Mouse (Mus musculus): ENCODE data around the gene Tnfrsf1a.
"Not testable (repeated sequence)": the region's sequence is repeated elsewhere in the genome, so short reads cannot be mapped to it uniquely, and the experiment has no call there.

The Tnfrsf1a gene

GRCm38 (mm10) chr6:125348721-125349574 is at the start of gene Tnfrsf1a:
TSS of gene Tnfrsf1a (plus strand) at chr6:125349362.
- DNase-seq (ENCODE audit: low spot score), result peak; percentile 71

- DNase-seq (ENCODE audit: low spot score), result no peak
Observed at GRCm38 (mm10) chr6:125300982-125301381, 48.2 kb upstream of the Tnfrsf1a start.

- DNase-seq (ENCODE audit: low spot score), result no peak
Observed at GRCm38 (mm10) chr6:125302231-125302982, 46.8 kb upstream of the Tnfrsf1a start.

- no peak for DNase-seq (ENCODE audit: low spot score)
Observed at GRCm38 (mm10) chr6:125303242-125303641, 45.9 kb upstream of the Tnfrsf1a start.

DNA sequence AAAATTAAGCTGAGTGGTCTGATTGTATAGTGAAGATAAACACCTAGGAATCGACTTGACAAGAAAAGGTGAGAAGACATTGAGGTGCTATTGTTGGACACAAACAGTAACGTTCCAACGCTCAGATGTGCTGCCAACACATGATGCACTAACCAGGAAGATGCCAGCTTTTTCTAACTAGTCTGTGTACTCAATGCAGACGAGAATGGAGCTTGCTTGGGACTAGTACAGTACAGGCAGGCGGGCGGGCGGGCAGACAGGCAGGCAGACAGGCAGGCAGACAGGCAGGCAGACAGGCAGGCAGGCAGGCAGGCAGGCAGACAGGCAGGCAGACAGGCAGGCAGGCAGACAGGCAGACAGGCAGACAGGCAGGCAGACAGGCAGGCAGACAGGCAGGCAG is 44.8 kb upstream of the Tnfrsf1a start:
- DNase-seq (ENCODE audit: low spot score), result not testable (repeated sequence)

DNA sequence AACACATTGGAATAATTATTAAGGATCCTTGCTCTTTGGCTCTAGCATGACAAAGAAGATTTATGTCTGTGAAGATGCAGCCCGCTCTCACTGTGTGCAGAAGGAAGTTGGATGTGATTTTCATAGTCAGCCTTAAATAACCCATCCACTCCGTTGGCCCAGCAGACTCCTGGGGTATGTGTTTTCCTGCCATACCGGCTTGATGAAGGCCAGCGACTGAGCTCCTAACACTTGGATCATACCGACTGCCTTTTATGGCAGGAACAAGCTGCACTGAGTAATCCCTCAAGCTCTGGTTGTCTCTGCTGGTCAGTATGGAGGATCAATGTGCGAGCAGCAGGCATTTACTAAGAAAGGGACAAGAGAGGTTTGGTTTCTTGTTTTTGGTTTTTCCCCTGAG is 43.7 kb upstream of the Tnfrsf1a start:
- no peak for DNase-seq (ENCODE audit: low spot score)

DNA sequence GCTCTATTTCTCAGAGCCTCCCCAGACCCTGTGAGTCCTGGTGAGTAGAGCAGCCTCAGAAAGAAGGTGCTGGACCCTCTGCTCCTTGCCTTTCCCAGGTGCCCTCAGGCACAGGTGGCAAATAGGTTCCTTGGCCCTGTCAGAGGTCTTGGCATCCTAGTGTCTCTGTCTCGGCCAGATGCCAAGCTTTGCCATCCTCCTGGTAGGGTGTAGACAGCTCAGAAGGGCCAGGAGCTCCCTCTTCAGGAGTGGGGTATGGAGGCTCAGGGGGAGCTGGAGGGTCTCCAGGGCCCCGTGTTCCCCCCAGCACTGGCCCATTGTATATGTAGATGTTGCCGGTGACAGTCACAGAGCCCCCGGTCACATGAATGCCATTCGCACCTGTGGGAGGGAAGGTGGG is 42.1 kb upstream of the Tnfrsf1a start:
- DNase-seq (ENCODE audit: low spot score), result no peak

GRCm38 (mm10) chr6:125308921-125309320 is 40.2 kb upstream of the Tnfrsf1a start:
- no peak for DNase-seq (ENCODE audit: low spot score)

DNA sequence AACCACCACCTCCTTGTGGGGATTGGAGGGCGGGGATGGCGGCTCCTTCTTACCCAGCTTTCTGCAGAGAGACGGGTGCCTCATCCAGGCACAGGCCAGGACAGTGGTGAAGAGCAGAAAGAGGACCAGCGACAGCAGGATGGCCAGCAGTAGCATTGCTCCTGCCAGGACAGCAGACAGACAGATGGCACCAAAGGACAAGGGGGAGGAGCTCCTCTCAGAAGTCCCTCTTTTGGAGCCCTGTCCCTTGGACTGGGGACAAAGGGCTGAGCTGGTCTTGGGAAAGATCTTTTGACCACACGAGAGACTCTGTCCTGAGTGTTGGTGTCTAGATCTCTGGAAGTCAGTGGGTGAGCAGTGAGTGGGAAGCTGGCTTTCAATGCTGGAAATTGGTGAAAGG is 39.8 kb upstream of the Tnfrsf1a start:
- no peak for DNase-seq (ENCODE audit: low spot score)

DNA sequence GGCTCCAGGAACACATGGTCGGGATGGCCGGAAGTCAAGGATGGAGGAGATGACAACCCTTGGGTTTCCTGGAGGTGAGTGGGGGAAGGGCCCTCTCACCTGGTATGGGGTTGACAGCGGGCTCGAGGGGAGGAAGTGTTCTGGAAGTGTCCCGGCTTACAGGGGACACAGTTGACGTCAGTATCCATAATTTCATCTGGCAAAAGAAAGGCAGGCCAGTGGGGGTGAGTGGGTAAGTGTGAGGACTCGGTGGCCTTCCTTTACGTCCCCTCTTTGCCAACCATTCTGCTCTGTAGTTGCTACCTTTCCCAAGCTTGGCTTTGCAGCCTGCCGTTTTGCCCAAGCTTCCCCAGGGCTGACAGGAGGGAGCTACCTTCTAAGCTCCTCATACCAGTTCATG is 37.0 kb upstream of the Tnfrsf1a start:
- no peak for DNase-seq (ENCODE audit: low spot score)

- DNase-seq (ENCODE audit: low spot score), result no peak
Observed at GRCm38 (mm10) chr6:125312581-125313355, 36.4 kb upstream of the Tnfrsf1a start.

DNA sequence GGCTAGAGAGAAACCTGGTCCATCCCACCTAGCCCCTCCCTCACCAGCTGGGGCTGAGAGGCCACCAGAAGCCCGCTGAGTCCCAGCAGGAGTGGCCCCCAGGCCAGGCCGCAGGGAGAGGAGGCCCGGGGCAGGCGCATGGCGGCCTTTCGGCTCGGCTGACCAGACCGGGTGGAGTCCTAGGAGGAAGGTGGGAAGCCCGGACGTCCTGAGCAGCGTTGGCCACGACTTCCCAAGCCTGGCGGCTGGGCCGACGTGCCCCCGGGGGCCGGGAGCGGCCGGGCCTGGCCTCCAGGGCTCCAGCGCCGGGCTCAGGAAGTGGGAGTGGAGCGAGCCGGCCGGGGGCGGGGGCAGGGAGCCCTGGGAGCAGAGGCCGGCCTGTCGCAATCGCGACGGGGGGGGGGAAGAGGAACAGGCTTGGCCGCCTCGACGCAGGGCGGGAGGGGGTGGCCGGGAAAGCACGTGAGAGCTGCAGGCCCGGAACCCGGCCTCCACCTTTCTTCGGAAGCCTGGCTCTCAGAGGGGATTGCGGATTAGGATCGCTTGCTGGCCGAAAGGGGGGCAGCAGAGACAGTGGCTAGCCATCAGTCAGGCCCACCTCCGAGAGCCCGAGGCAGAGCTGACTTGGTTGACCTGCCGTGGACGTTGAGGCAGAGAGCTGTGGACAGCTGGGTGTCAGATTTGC is 35.5 kb upstream of the Tnfrsf1a start, which contains the start of gene Ltbr:
TSS of gene Ltbr (minus strand) at position 340 of the 685 bp plus-strand sequence.
- peak; percentile 75 for DNase-seq (ENCODE audit: low spot score)

- no peak for DNase-seq (ENCODE audit: low spot score)
Observed at GRCm38 (mm10) chr6:125314231-125314563, 35.0 kb upstream of the Tnfrsf1a start.

GRCm38 (mm10) chr6:125314746-125315145 is 34.4 kb upstream of the Tnfrsf1a start:
- DNase-seq (ENCODE audit: low spot score), result no peak

DNA sequence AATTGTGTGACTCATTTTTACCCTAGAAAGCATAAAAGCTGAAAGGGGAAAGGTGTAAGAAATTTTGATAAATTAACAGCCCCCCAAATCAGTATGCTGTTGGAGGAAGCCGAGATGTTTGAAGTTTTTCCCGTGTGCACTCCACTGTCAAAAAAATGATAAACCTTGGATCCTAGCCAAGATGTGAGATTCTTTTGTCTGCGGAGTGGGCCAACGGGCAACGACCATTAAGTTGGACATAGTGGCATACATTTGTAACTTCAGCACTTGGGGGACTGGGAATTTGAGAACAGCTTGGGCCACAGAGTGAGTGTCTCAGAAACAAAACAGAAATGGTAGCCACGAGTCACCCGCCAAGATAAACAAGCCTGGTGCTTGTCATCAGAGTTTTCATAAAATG is 32.1 kb upstream of the Tnfrsf1a start:
- DNase-seq (ENCODE audit: low spot score), result no peak

- no peak for DNase-seq (ENCODE audit: low spot score)
Observed at GRCm38 (mm10) chr6:125318981-125319918, 29.9 kb upstream of the Tnfrsf1a start.

- no peak for DNase-seq (ENCODE audit: low spot score)
Observed at GRCm38 (mm10) chr6:125319919-125320296, 29.3 kb upstream of the Tnfrsf1a start.

DNA sequence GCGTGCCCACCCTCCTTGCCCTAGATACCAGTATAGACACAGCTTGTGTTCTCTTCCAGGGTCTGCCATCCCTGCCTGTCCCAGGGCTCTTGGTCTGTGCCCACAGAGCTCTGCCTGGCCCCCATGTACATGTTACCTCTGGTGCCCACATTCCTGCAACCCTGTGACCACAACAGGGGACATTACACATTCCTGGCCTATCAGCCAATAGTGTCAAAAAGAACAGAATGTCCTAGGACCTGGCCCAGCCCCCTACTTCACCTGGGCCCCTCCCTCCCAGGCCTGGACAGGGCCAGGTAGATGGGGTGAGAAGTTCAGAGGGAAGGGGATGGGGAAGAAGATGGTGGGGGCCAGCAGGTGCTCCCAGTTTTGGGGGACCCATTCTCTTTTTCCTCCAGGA is 28.8 kb upstream of the Tnfrsf1a start, which contains the start of gene Scnn1a:
TSS of gene Scnn1a (plus strand) at position 337 of the 400 bp plus-strand sequence.
- DNase-seq (ENCODE audit: low spot score), result no peak

- peak; percentile 27 for DNase-seq (ENCODE audit: low spot score)
Observed at GRCm38 (mm10) chr6:125321114-125321855, 27.9 kb upstream of the Tnfrsf1a start.

DNA sequence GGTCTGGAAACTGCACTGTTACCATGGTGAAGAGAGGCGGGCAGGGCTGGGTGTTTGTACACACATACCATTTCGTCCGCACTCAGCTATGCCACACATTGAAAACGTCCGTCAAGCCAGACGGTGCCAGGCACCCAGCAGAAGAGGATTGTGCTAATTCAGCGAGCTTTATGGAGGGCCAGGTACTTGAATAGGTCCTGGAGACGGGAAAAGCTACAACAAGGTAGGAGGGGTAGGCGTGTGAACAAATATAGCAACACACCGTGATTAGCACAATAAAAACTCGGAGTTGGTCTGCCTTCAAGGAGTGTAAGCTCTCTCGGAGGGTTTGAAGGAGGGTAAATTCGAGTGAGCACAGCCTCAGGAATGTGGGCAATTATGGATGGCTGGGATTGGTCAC is 26.4 kb upstream of the Tnfrsf1a start:
- DNase-seq (ENCODE audit: low spot score), result no peak
